Mouse (Mus musculus) right cerebral cortex, adult 2 months (tissue): ENCODE measurements around the gene Spint1.

Experiments
- DNase-seq, 2 experiments: peaks; one replicate each; pipeline ENCODE4 v3.0.0; 2021 to 2022; ENCODE audit warnings: low spot score in 2 of 2

Spint1 gene

DNA sequence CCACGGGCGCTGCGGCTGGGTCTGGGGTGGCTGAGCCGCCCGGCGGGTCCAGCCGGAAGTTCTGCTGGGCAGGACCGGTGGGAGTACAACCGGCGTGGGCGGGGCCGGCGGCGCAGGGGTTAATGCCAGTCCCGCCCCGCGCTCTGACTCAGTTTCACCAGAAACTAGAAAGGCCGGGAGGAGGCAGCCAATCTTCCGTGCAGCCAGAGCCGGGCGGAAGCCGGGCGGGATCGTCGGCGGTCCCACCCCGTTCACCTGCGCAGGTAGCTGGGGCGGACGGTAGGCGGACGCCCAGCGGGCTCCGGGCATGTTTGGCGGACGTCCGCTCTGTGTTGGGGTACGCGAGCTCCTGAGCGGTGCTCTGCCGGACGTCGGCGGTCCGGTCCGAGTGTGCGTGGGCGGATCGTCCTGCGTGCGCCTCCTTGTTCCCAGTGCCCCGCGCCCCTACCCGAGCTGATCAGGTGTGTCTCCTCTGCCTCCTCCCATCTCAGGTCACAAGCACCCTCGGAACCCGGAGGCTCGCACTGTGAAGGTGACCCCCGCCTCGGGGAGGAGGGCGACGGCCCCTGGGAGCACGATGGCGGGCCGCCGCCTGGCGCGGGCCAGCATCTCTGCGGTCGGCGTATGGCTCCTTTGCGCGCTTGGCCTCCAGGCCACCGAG is at the start of gene Spint1:
TSS of gene Spint1 (plus strand) at position 153 of the 661 bp plus-strand sequence.
- DNase-seq = no peak

DNA sequence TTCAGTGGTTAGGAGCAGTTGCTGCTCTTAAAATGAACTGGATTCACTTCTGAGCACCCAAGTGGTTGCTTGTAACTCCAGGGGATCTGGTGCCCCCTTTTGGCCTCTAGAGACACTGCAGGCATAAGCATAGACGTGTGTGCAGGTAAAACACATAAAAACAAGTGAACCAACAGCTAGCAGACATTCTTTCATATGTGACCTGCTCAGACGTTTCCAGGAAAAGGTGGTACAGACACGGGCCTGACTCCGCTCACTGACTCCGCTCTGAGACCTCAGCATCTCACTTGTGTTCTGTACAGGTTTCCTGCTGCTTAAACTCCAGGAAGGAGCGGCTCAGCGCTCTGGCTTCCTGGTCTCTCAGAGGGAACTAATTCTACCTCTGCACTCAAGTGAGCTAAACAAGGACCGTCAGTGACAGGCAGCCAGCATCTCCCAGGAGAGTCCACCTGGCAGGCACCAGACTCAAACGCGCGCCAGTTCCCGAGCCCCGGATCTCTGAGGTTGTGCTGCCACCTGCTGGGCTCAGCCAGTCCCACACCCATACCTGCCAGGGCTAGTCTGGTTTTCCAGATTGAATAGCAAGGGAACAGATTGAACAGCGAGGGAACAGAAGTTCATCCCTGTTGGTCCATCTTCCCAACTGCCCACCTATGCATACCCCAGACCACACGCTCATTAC is 48.0 kb upstream of the Spint1 start:
- peak; percentile 86 to 94 for DNase-seq

DNA sequence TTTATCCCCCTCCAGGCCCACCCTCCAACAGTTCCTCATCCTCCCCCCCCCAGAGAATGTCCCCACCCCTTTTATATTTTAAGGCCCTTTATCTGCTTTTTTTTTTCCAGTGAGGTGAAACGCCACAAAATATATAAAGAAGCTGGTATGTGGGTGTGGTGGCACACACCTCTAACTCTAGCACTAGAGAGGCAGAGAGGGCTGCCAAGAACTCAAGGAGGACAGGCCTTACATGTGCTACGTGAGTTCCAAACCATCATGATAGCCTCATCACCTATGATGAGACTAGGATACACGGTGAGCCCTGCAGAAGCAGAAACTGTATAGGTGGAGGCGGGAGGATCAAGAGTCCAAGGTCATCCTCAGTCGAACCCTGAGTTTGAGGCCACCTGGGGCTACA is 46.2 kb upstream of the Spint1 start:
- no peak for DNase-seq

DNA sequence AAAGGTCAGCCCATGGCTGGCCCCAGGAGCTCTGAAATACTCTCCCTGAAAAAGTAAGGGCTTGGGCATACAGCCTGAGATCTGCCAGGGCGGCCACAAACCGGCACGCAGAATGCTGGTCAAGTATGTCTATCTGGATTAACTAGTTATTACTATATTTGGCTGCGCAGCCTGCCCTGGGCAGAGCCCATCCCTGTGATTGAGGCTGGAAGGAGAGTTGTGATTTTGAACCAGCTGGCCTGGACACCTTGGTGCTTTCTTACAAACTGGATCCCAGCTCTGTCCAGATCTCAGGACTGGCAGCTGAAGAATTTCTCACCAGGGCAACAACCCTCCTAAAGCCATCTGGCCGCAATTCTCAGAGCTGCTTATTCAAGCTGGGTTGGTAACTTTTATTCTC is 43.0 kb upstream of the Spint1 start:
- DNase-seq = no peak

DNA sequence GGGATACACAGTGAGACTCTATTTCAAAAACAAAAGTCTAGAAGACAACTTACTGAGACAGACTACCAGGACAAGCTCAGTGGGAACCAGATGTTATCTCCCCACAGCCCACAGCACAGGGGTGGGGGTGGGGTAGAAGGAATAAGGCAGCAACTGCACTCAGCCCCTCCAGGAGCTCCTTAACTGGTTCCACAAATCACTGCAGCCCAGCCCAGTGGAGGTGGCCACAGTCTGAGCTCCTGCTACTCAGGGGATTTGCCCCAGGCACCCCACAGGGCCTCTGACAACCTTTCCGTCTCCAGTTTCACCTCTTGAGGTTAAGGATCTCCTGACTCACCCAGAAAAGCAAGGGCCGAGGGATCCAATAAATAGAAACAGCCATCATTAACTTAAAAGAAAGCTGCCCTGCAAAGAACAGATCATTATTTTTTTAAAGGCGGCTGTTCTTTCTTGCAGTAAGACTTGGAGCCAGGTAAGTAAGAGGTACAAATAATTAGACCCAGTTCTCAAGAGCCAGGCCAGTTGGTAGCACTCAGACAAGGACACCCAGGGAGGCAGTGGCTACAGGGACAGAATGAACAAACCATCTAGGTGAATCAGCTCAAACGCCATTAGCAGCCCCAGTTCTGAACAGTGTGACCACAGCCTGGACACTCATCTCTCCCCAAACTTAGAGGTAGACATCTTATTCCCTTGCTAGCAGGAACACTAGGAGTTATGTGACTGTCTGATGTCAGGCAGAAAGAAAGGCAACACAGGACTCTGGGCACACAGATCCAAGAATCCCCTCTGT is 40.6 kb upstream of the Spint1 start:
- DNase-seq = no peak

DNA sequence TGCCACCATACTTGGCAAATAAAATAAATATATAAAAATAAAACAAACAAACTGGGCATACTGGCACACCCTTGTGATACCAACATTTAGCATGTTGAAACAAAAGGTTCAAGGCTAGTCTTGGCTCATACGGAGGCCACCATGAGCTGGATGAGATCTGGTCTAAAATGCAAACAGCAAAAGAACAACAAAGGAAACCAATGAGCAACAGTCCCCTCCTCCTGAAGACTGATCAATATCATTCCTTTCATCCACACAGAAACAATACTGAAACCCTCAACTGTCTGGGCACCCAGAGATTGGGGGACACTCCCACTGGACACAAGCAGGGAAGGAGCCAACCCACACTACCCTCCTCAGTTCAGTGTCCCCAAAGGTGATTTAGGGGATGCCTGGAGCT is 39.7 kb upstream of the Spint1 start:
- no peak for DNase-seq

DNA sequence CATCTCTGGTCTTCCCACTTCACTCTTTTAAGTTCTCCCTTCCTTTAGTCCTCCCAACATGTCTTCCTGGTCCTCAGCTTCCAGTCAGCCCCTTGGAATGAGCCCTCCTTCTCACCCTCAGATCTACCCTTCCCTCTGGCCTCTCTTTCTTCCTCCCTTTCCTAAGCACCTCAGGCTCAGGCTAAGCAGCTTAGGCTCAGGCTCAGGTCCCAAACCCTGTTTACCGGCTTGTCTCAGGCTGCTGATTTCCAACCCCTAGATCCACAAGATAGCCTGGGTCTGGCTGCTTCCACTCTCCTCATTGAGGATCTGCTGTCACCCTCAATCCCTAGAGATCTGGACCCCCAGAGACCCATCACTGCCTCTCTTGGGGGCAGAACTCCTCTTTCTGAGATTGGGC is 39.1 kb upstream of the Spint1 start:
- no peak for DNase-seq

DNA sequence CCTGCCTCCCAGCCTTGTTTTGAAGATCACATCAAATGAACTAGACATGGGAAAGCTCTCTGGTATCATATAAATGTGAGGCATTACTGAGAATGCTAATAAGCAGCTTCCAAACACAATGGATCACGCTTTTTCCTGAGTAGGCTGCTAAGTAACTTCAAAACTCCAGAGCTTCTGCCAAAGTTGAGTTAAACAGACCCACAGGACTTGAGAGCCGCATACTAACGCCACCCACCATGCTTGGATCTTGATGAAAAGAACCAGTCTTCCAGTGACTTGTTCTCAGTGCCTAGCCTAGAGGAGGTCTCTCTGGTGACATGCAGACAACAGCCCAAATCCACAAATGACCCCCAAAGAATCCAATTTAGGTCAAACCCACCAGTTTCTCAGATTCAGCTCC is 38.2 kb upstream of the Spint1 start:
- DNase-seq = no peak

DNA sequence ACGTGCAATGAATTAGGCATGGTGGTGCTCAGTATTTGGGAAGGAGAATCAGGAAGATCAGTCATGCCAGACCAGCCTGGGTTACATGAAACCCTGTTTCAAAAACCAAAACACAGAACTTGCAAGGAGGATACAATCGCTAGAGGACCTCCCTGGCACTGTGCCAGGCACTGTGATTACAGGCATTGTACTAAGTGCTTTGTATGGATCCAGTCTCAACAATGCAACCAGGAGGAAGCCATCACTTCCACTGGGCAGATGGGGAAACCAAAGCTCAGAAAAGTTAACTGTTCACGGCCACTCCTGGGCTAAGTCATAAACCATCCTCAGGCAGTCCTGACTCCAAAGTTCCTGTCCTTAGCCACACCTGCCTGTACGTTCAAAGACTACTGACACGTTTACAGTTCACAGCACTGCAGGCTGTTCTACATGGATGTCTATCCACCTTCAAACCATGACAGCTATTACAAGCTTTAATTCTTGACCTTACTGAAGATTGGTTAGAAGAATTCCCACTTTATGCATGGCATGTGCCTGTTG is 34.2 kb upstream of the Spint1 start:
- DNase-seq = no peak

DNA sequence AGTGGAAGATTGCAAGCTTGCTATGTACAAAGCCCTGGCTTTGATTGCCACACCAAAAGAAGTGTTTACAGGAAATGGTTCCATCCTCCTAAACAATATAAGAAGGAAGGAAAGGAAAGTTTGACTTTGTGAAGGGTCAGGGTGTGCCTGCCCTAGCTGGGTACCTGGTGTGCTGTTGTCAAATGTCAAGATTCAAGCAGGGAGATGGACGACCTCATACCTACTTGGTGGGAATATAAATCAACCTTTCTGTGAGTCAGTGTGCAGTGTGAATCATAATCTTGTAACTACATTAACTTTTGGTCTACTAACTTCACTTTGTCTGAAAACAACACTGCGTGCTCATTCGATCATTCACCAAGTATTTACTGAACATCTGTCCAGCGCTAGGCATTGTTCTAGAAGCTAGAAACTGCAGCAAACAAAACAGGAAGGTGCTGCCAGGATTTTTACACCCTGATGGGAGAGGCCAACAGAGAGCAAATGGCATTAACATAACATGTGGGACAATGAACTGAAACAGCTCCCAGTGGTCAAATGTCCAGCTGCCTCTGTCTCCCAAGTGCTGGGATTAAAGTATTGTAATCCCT is 33.2 kb upstream of the Spint1 start:
- no peak for DNase-seq

DNA sequence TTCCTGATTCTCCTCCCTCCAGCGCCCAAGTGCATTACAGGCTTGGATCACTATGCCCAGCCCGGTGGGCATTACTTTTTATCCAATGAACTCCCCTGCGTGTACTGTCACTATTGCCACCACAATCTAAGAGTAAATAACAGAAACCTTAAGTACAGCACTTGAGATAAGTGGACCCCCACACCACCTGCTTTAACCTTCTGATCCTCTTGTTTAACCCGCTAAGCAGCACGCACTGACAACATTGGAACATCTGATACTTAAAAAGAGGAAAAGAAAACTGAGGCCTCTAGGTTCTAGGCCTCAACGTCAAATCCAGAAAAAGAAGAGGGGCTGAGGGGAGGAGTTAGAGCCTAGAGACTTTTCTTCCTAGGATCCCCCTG is 29.2 kb upstream of the Spint1 start:
- no peak for DNase-seq

DNA sequence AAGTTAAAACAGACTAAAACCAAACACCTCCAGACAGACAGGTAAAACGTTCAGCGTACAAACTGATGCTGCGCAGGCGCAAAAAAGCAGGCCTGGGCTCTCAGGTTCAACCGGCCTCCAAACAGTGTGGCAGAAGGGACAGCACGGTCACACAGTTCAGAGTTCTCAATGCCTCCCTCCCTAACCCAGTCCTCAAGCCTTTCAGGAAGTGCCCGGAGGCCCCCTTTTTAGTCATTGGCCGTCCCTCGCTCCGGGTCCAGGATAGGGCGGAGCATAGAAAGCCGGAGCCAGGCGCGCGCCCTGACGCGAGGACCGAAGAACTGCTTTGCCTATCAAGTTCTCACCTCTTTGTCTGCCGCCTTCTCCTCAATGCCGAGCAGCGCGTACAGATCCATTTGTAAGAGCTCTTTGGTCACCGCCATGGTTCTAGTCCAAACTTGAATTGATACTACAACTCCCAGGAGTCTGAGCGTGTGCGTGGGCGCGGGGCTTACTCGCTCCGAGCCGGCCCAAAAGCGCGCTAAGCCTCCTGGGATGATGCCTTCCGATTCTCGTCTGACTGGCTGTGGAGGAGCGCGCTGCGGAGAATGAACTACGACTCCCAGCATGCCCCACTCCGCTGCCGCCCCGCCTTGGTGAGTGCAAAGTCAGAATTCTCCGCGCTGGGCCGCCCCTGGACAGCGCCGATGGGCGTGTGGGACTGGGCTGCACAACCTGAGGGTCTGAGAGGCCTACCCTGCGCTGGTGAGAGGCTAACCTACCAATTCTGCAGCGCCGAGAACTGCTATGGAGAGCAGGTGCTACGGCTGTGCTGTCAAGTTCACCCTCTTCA is 28.6 kb upstream of the Spint1 start, which contains the start of the genes Zfyve19 and Dnajc17:
TSS of gene Zfyve19 (plus strand) at position 274 of the 832 bp plus-strand sequence.
TSS of gene Dnajc17 (minus strand) at position 452 of the 832 bp plus-strand sequence.
- peak; percentile 98 to 99 for DNase-seq

DNA sequence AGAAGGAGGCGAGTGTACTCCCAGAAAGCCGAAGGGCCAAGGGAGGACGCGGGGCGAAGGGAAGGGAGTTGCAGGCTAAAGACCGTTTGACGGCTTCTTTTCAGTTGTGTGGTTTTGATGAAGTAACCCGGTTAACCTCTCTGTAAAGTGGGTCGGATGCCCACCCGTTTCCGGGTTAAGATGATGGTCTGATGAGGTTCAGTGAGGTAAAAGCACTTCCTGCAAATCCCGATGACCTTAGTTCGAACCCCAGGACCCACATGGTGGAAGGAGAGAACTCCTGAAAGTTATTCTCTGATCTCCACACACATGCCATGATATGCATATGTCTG is 28.0 kb upstream of the Spint1 start:
- DNase-seq = no peak

DNA sequence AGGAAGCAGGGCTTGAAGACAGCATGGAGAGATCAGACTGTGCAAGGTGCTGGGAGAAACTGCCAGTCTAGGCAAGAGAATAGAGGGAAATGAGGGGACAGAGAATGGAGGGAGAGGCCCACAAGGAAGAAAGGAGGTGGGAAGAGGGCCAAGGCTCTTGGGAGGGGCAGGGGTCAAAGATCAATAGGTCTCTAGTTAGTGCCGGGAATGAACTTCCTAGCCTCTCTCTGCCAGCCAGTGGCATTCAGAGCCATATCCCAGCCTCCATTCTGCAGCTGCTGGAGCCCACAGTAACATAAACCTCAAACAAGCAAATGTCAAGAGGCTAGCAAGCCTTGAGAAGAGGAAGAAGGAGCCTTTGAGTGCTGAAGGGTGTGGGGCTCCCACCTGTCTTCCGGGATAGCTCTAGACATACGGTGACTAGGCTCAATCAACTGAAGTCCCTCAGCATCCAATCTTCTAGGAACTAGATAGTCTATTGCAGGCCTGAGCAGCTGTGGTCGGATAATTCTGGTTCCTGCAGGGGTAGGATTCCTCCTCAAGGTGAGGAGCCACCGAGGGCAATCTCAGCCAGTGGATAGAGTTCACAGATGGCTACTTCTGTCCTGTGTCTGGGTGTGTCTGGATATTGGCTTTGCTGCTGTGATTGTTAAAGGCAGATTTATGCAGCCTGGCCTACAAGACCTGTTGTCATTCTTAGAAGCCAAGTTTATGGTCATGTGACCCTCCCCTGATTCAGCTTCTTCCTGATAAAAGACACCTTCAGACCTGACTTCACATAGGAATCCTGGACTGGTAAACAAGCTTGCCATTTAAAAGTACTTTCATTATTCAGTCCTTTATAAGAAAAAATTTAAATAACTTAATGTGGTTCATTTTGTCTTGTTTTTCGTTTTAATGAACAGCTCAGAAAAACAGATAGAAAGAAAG is 7.1 kb upstream of the Spint1 start, which contains the start of gene Ppp1r14d:
TSS of gene Ppp1r14d (minus strand) at position 132 of the 930 bp plus-strand sequence.
- DNase-seq = no peak

DNA sequence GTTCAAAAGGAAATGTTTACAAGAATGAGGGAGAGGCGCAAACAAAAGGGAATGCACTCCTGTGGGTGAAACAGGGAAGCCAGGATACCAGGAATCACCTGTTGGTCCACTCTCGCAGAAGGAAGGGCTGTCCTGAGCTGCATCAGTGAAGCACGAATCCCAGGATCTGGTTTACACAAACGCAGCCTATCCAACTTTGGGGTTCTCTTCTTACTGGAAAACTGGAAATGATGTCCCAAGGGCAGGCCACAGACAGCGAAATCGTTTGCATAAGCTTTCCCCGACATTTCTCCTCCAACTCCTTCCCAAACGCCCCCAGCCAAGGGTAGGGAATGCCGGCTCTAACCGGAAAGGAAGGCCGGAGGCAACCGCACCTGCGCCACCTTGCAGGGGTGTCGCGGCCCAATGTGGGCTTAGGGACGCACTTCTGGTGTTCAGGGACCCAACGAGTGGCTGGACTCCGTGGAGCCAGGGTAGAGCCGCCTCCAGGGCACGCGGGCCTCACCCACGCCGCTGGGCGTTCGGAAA is 416 bp upstream of the Spint1 start:
- no peak for DNase-seq

DNA sequence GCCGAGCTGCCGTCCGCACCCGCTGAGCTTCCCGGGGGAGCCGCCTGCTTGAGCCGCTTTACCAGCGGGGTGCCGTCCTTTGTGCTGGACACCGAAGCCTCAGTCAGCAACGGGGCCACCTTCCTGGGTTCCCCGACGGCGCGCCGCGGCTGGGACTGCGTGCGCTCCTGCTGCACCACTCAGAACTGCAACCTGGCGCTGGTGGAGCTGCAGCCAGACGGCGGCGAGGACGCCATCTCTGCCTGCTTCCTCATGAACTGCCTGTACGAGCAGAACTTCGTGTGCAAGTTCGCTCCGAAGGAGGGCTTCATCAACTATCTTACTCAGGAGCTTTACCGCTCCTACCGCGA is 684 bp downstream of the Spint1 start:
- no peak for DNase-seq

DNA sequence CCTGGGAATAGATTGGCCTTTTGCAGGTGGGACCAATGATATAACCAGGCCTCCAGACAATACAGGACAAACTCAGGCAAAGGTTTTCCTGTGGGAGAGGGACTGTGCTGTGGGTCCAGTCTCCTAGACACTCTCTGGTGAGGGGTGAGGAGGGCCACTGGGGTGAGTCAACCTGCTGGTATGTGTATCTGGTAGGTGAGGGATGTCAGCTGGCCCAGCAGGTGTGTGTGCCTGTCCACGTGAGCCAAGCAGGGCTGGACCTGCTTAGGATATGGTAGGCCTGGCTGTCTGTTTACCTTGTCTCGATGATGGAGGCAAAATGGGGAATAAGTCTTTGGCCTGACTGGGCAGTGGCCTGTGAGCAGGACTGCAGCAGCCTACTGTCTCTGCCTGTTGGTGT is 1.5 kb downstream of the Spint1 start:
- no peak for DNase-seq

DNA sequence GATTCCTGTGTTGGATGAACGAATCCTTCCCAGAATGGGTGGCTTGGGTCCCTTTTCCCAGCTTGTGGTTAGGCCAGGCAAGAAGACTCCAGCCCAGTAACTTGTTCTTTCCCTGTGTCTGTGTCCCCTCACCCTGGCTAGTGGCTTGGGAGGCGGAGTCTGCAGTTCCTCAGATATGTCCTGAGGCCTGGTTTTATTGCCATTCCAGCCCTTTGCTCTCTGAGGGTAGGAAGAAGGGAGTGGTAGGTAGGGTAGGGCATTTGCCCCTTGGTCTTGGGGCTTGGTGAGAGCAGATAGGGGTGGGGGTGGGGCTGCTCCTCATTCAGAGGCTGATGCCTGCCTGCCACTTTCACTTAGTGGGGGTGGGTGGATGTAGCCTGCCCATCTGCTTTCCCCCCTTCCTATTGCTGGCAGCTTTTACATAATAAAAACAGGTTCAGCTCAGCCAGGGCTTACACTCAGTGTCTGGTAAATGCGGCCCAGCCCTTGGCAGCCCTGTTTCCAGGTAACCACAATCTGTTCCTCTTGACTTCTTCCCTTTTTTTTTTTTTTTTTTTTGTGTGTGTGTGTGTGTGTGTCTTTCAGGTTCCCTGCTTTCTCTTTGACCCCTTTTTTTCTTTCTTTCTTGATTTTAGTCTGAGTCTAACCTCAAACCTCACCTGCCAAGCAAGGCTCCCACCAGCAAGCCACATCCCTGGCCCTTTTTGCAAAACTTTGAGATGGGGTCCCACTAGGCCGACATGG is 3.1 kb downstream of the Spint1 start:
- DNase-seq = no peak

DNA sequence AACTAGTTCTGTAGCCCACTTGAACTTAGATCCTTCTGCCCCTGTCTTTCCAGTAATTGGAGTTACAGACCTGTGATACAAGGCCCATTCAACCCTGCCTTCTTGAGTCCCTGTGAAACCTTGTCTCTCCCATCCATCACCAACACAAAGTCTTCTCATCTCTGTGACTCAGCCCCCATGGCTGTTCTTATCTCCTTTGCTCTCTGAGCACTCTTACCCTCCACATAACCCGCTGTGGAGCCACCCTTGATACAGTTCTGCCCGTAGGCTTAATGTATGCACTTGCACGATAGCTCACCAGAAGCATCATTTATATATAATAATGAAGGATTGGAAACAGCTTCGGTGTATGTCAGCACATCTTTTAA is 3.6 kb downstream of the Spint1 start:
- DNase-seq = no peak
